Mouse (Mus musculus) macrophage (primary cell): Measurements from ENCODE around the gene Hoxd9. TPM values are rescaled to one million over a fixed set of nuclear protein-coding genes. Genes with fewer than 3 reads are reported as not detected.

Source experiments
- H3K27ac ChIP-seq: fragments of 350-480 bp; formaldehyde crosslinking; 2 replicates; pipeline ENCODE4 v1.9.0; 2021
- H3K36me3 ChIP-seq: fragments of 350-480 bp; formaldehyde crosslinking; 2 replicates; pipeline ENCODE4 v1.9.0; 2021; ENCODE audit errors: inconsistent target
- H3K4me3 ChIP-seq: fragments of 350-480 bp; formaldehyde crosslinking; 2 replicates; pipeline ENCODE4 v1.9.0; 2021; ENCODE audit errors: inconsistent target
- H3K79me2 ChIP-seq: fragments of 350-480 bp; formaldehyde crosslinking; 2 replicates; pipeline ENCODE4 v1.9.0; 2021; ENCODE audit errors: inconsistent target
- WGBS: methylation state at CpG from one replicate; pipeline ENCODE4 v1.1.7; 2026; ENCODE audit warnings: inconsistent platforms; ENCODE audit not compliant: missing documents; 5-methylcytosine and 5-hydroxymethylcytosine counted together
- polyA plus RNA-seq: library from polyadenylated mRNA; stranded (reverse); fragments of 250-400 nt; gene quantifications from 3 replicates; pipeline ENCODE4 v1.2.4, GENCODE M21; 2018; ENCODE audit warnings: inconsistent platforms

The Hoxd9 gene
- polyA plus RNA-seq, 1 experiment from 2014 or later, result not detected

GRCm38 (mm10) chr2:74674881-74675665 lies 22.5 kb upstream of the Hoxd9 start, which contains the start of gene Hoxd12:
Hoxd12 (plus strand) TSS chr2:74675013.
- no peak within 1 kb of the TSS for H3K4me3 ChIP-seq
- no peak within 1 kb of the TSS for H3K27ac ChIP-seq
- WGBS, result 11% methylated on average over 47 of the region's 47 CpGs
- H3K36me3 ChIP-seq, result no peaks in the 10 kb centered on the region
- H3K79me2 ChIP-seq, result no peaks in the 10 kb centered on the region

GRCm38 (mm10) chr2:74675666-74676282 lies 21.8 kb upstream of the Hoxd9 start:
- Histone ChIP-seq H3K27ac (no peak overlapping the region), H3K4me3 (no peak overlapping the region), H3K79me2 (no peaks in the 10 kb centered on the region)

GRCm38 (mm10) chr2:74676376-74677052 lies 21.0 kb upstream of the Hoxd9 start:
- Histone ChIP-seq H3K4me3 (no peak overlapping the region), H3K27ac (no peak overlapping the region), H3K79me2 (no peaks in the 10 kb centered on the region), H3K36me3 (no peaks in the 10 kb centered on the region)
- WGBS, result 13% methylated on average over 9 of the region's 9 CpGs

More at GRCm38 (mm10) chr2:74675666-74676282, 21.8 kb upstream of the Hoxd9 start:
- H3K36me3 ChIP-seq, result no peaks in the 10 kb centered on the region
- WGBS, result 13% methylated on average over 23 of the region's 24 CpGs

GRCm38 (mm10) chr2:74677106-74677505 lies 20.4 kb upstream of the Hoxd9 start:
- WGBS, result 46% methylated on average over 2 of the region's 2 CpGs
- Histone ChIP-seq H3K79me2 (no peaks in the 10 kb centered on the region), H3K27ac (no peak overlapping the region), H3K4me3 (no peak overlapping the region), H3K36me3 (no peaks in the 10 kb centered on the region)

- no peaks in the 10 kb centered on the region for H3K36me3 ChIP-seq
- 5% methylated on average over 15 of the region's 15 CpGs for WGBS
- H3K4me3 ChIP-seq, result no peak within 1 kb of the TSS
- H3K79me2 ChIP-seq, result no peaks in the 10 kb centered on the region
- H3K27ac ChIP-seq, result no peak within 1 kb of the TSS
These were observed 18.5 kb upstream of the Hoxd9 start, which contains the start of gene Hoxd11 for GRCm38 (mm10) chr2:74678891-74679595. Hoxd11 (plus strand) TSS chr2:74679557.

GRCm38 (mm10) chr2:74679596-74679971 lies 17.9 kb upstream of the Hoxd9 start:
- no peak overlapping the region for H3K27ac ChIP-seq
- 4% methylated on average over 26 of the region's 26 CpGs for WGBS
- no peaks in the 10 kb centered on the region for H3K36me3 ChIP-seq
- H3K4me3 ChIP-seq, result no peak overlapping the region
- H3K79me2 ChIP-seq, result no peaks in the 10 kb centered on the region

- H3K79me2 ChIP-seq, result no peaks in the 10 kb centered on the region
- H3K27ac ChIP-seq, result no peak overlapping the region
- 7% methylated on average over 23 of the region's 23 CpGs for WGBS
- H3K36me3 ChIP-seq, result no peaks in the 10 kb centered on the region
- no peak overlapping the region for H3K4me3 ChIP-seq
These were observed 17.5 kb upstream of the Hoxd9 start for GRCm38 (mm10) chr2:74679980-74680379.

- Histone ChIP-seq H3K27ac (no peak overlapping the region), H3K4me3 (no peak overlapping the region), H3K36me3 (no peaks in the 10 kb centered on the region), H3K79me2 (no peaks in the 10 kb centered on the region)
- WGBS, result 8% methylated on average over 21 of the region's 21 CpGs
These were observed 16.7 kb upstream of the Hoxd9 start for GRCm38 (mm10) chr2:74680561-74681398.

- Histone ChIP-seq H3K79me2 (no peaks in the 10 kb centered on the region), H3K27ac (no peak overlapping the region), H3K4me3 (no peak overlapping the region), H3K36me3 (no peaks in the 10 kb centered on the region)
- WGBS, result 6% methylated on average over 75 of the region's 78 CpGs
These were observed 15.7 kb upstream of the Hoxd9 start for GRCm38 (mm10) chr2:74681594-74682531.

GRCm38 (mm10) chr2:74682796-74683195 lies 14.7 kb upstream of the Hoxd9 start:
- 4% methylated on average over 39 of the region's 51 CpGs for WGBS
- Histone ChIP-seq H3K79me2 (no peaks in the 10 kb centered on the region), H3K4me3 (no peak overlapping the region), H3K27ac (no peak overlapping the region), H3K36me3 (no peaks in the 10 kb centered on the region)

GRCm38 (mm10) chr2:74683471-74683951 lies 14.0 kb upstream of the Hoxd9 start:
- Histone ChIP-seq H3K27ac (no peak overlapping the region), H3K36me3 (no peaks in the 10 kb centered on the region), H3K79me2 (no peaks in the 10 kb centered on the region), H3K4me3 (no peak overlapping the region)
- WGBS, result 8% methylated on average over 18 of the region's 18 CpGs

- H3K4me3 ChIP-seq, result no peak overlapping the region
- no peak overlapping the region for H3K27ac ChIP-seq
- no peaks in the 10 kb centered on the region for H3K36me3 ChIP-seq
- no peaks in the 10 kb centered on the region for H3K79me2 ChIP-seq
- WGBS, result 8% methylated on average over 12 of the region's 12 CpGs
These were observed 13.4 kb upstream of the Hoxd9 start for GRCm38 (mm10) chr2:74684106-74684505.
